In genomic region chr11:58198663-58199062, GRCm38 (mm10) we compare ENCODE assay signal across 8 mouse cellular contexts. TPM values are rescaled to one million over a fixed set of nuclear protein-coding genes. Genes with fewer than 3 reads are reported as not detected.
DNase-seq lines count a peak whose midpoint lies in the region; ATAC-seq and TF ChIP-seq lines count a peak whose summit lies in the region.

No protein-coding gene starts in this region.

- H3K9ac ChIP-seq in heart, embryonic 13.5 days: peak overlapping the region; percentile 83
- no peak overlapping the region for H3K9ac ChIP-seq in forebrain, postnatal 0 days
- no peak overlapping the region for H3K9ac ChIP-seq in liver, embryonic 15.5 days

- no peak for TF ChIP-seq CTCF in G1E (IDR thresholded peaks at IDR 0.05; ENCODE audit: low read depth, low read length)
- no peak for TF ChIP-seq CTCF in forebrain, postnatal 0 days (IDR thresholded peaks at IDR 0.05; ENCODE audit: low read depth)

- no peak for DNase-seq in heart, postnatal 14 days
- no peak for DNase-seq in G1E (ENCODE audit: low spot score)
- no peak for DNase-seq in forebrain, postnatal 0 days
- DNase-seq in right cerebral cortex, adult 2 months (ENCODE audit: low spot score in 2 of 2): no peak
- DNase-seq in frontal cortex, postnatal 10 days (ENCODE audit: low spot score in 2 of 2): no peak

- no peak overlapping the region for H3K27ac ChIP-seq in heart, embryonic 13.5 days (replicated peaks)
- no peak overlapping the region for H3K27ac ChIP-seq in forebrain, postnatal 0 days (ENCODE audit: low read depth, low read length)
- H3K27ac ChIP-seq in liver, embryonic 15.5 days (replicated peaks): peak overlapping the region; percentile 85

- H3K4me3 ChIP-seq in heart, embryonic 13.5 days: peak overlapping the region; percentile 73
- H3K4me3 ChIP-seq in G1E (ENCODE audit: low read depth, low read length): peak overlapping the region; percentile 72
- H3K4me3 ChIP-seq in forebrain, postnatal 0 days (ENCODE audit: low read depth, low read length): peak overlapping the region; percentile 38; the same call in 1 of the 2 replicates
- peak overlapping the region; percentile 69 for H3K4me3 ChIP-seq in liver, embryonic 15.5 days (replicated peaks)

- peaks cover 21% of the 10 kb centered on the region for H3K4me1 ChIP-seq in heart, embryonic 13.5 days
- H3K4me1 ChIP-seq in G1E (ENCODE audit: insufficient read depth, low read depth, low read length): peaks cover 36% of the 10 kb centered on the region
- H3K4me1 ChIP-seq in forebrain, postnatal 0 days (ENCODE audit: insufficient read depth): no peaks in the 10 kb centered on the region
- peaks cover 29% of the 10 kb centered on the region for H3K4me1 ChIP-seq in liver, embryonic 15.5 days (replicated peaks)

- H3K27me3 ChIP-seq in heart, embryonic 13.5 days (replicated peaks): no peaks in the 10 kb centered on the region
- H3K27me3 ChIP-seq in G1E (ENCODE audit: insufficient read depth, low read length): peaks cover 25% of the 10 kb centered on the region
- no peaks in the 10 kb centered on the region for H3K27me3 ChIP-seq in forebrain, postnatal 0 days (ENCODE audit: insufficient read depth, low read length)
- H3K27me3 ChIP-seq in liver, embryonic 15.5 days: no peaks in the 10 kb centered on the region; the same call in 1 of the 2 replicates

- ATAC-seq in heart, embryonic 13.5 days (ENCODE audit: extremely low read depth, insufficient number of reproducible peaks, low FRiP score, low TSS enrichment): no peak
- no peak for ATAC-seq in G1E (ENCODE audit: extremely low read depth, insufficient number of reproducible peaks, low FRiP score, poor library complexity, severe bottlenecking)
- ATAC-seq in forebrain, postnatal 0 days: no peak
- ATAC-seq in liver, embryonic 15.5 days (ENCODE audit: insufficient read depth): no peak
- no peak for ATAC-seq in granulocyte monocyte progenitor cell, adult 5-6 weeks (replicated peaks; ENCODE audit: poor library complexity, severe bottlenecking)

- H3K9me3 ChIP-seq in heart, embryonic 13.5 days: no peaks in the 10 kb centered on the region
- no peaks in the 10 kb centered on the region for H3K9me3 ChIP-seq in G1E (replicated peaks)
- H3K9me3 ChIP-seq in forebrain, postnatal 0 days (ENCODE audit: low read length): no peaks in the 10 kb centered on the region
- no peaks in the 10 kb centered on the region for H3K9me3 ChIP-seq in liver, embryonic 15.5 days (replicated peaks)

- intact Hi-C loops in heart, postnatal 14 days (cut with DNase I): no loop called here

- H3K4me2 ChIP-seq in heart, embryonic 13.5 days: peak overlapping the region; percentile 87
- peak overlapping the region; percentile 56 for H3K4me2 ChIP-seq in forebrain, postnatal 0 days (ENCODE audit: low read depth)
- H3K4me2 ChIP-seq in liver, embryonic 15.5 days: peak overlapping the region; percentile 87

- H3K36me3 ChIP-seq in heart, embryonic 13.5 days: no peaks in the 10 kb centered on the region
- H3K36me3 ChIP-seq in G1E (replicated peaks): peaks cover 12% of the 10 kb centered on the region
- no peaks in the 10 kb centered on the region for H3K36me3 ChIP-seq in forebrain, postnatal 0 days (ENCODE audit: insufficient read depth)
- H3K36me3 ChIP-seq in liver, embryonic 15.5 days (replicated peaks): no peaks in the 10 kb centered on the region

- WGBS in heart, embryonic 13.5 days: 74% methylated on average over 4 of the region's 4 CpGs
- WGBS in forebrain, postnatal 0 days: 83% methylated on average over 4 of the region's 4 CpGs
- 83% methylated on average over 4 of the region's 4 CpGs for WGBS in liver, embryonic 15.5 days (ENCODE audit: insufficient replicate concordance)

RNA-seq across cellular contexts. Expression of gene Igtp, which starts 0.7 kb away (rescaled TPM):
- 4.4 and 5.0 TPM in 2 replicates for polyA plus RNA-seq in heart, embryonic 13.5 days (2015; fragmentation: Nextera tagmentation; extraction: Ambion mirVana)
- 1 to 10 TPM; 3.8 to 4.8 TPM for total RNA-seq in heart, postnatal 14 days (2021)
- total RNA-seq in G1E (2014; fragmentation: Nextera tagmentation) (10.3 and 11.1 TPM in 2 replicates), G1E (2017) (9.9 and 11.0 TPM in 2 replicates)
- 1.2 and 1.4 TPM in 2 replicates for polyA plus RNA-seq in G1E (2012)
- 1.1 and 1.8 TPM in 2 replicates for total RNA-seq in forebrain, postnatal 0 days (2014; rRNA removed)
- polyA plus RNA-seq in forebrain, postnatal 0 days (2015; fragmentation: Nextera tagmentation; extraction: Ambion mirVana): 1.7 and 2.6 TPM in 2 replicates
- 9.9 and 11.2 TPM in 2 replicates for polyA plus RNA-seq in liver, embryonic 15.5 days (2015; fragmentation: Nextera tagmentation; extraction: Ambion mirVana)
- 8.5 and 9.6 TPM in 2 replicates for total RNA-seq in granulocyte monocyte progenitor cell, adult 5-6 weeks (2014; fragmentation: Nextera tagmentation)
- total RNA-seq in granulocyte monocyte progenitor cell, adult 5-6 weeks (2017): 8.7 and 11.8 TPM in 2 replicates

RNA-seq across cellular contexts. Expression of gene Irgm2, which starts 0.8 kb away (rescaled TPM):
- polyA plus RNA-seq in heart, embryonic 13.5 days (2015; fragmentation: Nextera tagmentation; extraction: Ambion mirVana): 2.9 and 3.6 TPM in 2 replicates
- total RNA-seq in heart, postnatal 14 days (2021): 1 to 10 TPM; 6.9 to 7.0 TPM
- total RNA-seq in G1E (2014; fragmentation: Nextera tagmentation) (6.7 and 7.1 TPM in 2 replicates), G1E (2017) (6.0 and 6.3 TPM in 2 replicates)
- polyA plus RNA-seq in G1E (2012): 0.18 and 0.30 TPM in 2 replicates
- total RNA-seq in forebrain, postnatal 0 days (2014; rRNA removed): 1.2 and 2.3 TPM in 2 replicates
- polyA plus RNA-seq in forebrain, postnatal 0 days (2015; fragmentation: Nextera tagmentation; extraction: Ambion mirVana): 0.64 and 0.70 TPM in 2 replicates
- 6.1 and 6.3 TPM in 2 replicates for polyA plus RNA-seq in liver, embryonic 15.5 days (2015; fragmentation: Nextera tagmentation; extraction: Ambion mirVana)
- 5.2 and 5.4 TPM in 2 replicates for total RNA-seq in granulocyte monocyte progenitor cell, adult 5-6 weeks (2014; fragmentation: Nextera tagmentation)
- 4.2 and 6.3 TPM in 2 replicates for total RNA-seq in granulocyte monocyte progenitor cell, adult 5-6 weeks (2017)

RNA-seq across cellular contexts. Expression of gene Mrpl22, which starts 27.2 kb away (rescaled TPM):
- 103 and 114 TPM in 2 replicates for polyA plus RNA-seq in heart, embryonic 13.5 days (2015; fragmentation: Nextera tagmentation; extraction: Ambion mirVana)
- total RNA-seq in heart, postnatal 14 days (2021): 10 to 100 TPM; 47.1 to 49.9 TPM
- total RNA-seq in G1E (2014; fragmentation: Nextera tagmentation) (67.5 and 82.1 TPM in 2 replicates), G1E (2017) (72.6 and 81.6 TPM in 2 replicates)
- 9.5 and 19.0 TPM in 2 replicates for polyA plus RNA-seq in G1E (2012)
- total RNA-seq in forebrain, postnatal 0 days (2014; rRNA removed): 39.4 and 70.9 TPM in 2 replicates
- polyA plus RNA-seq in forebrain, postnatal 0 days (2015; fragmentation: Nextera tagmentation; extraction: Ambion mirVana): 107 TPM in 2 replicates
- 79.1 and 90.7 TPM in 2 replicates for polyA plus RNA-seq in liver, embryonic 15.5 days (2015; fragmentation: Nextera tagmentation; extraction: Ambion mirVana)
- total RNA-seq in granulocyte monocyte progenitor cell, adult 5-6 weeks (2014; fragmentation: Nextera tagmentation): 77.4 and 92.5 TPM in 2 replicates
- total RNA-seq in granulocyte monocyte progenitor cell, adult 5-6 weeks (2017): 58.4 and 65.0 TPM in 2 replicates

RNA-seq across cellular contexts. Expression of gene Gemin5, which starts 30.3 kb away (rescaled TPM):
- polyA plus RNA-seq in heart, embryonic 13.5 days (2015; fragmentation: Nextera tagmentation; extraction: Ambion mirVana): 13.5 and 13.9 TPM in 2 replicates
- 1 to 10 TPM; 9.2 to 9.7 TPM for total RNA-seq in heart, postnatal 14 days (2021)
- 43.9 and 61.6 TPM in 2 replicates for total RNA-seq in G1E (2014; fragmentation: Nextera tagmentation)
- 25.9 and 26.3 TPM in 2 replicates for total RNA-seq in G1E (2017)
- 14.6 and 19.6 TPM in 2 replicates for polyA plus RNA-seq in G1E (2012)
- total RNA-seq in forebrain, postnatal 0 days (2014; rRNA removed): 18.4 and 19.2 TPM in 2 replicates
- polyA plus RNA-seq in forebrain, postnatal 0 days (2015; fragmentation: Nextera tagmentation; extraction: Ambion mirVana): 6.2 and 9.1 TPM in 2 replicates
- polyA plus RNA-seq in liver, embryonic 15.5 days (2015; fragmentation: Nextera tagmentation; extraction: Ambion mirVana): 9.3 and 9.8 TPM in 2 replicates
- 23.7 and 26.5 TPM in 2 replicates for total RNA-seq in granulocyte monocyte progenitor cell, adult 5-6 weeks (2014; fragmentation: Nextera tagmentation)
- 29.6 and 31.4 TPM in 2 replicates for total RNA-seq in granulocyte monocyte progenitor cell, adult 5-6 weeks (2017)
